Mouse (Mus musculus): ENCODE data around the gene Ddx17. TPM values are rescaled to one million over a fixed set of nuclear protein-coding genes. Genes with fewer than 3 reads are reported as not detected.
A peak's percentile ranks its signal among the peaks of the same experiment; 100 is the strongest.

The Ddx17 gene
- polyA plus RNA-seq, 1 experiment from 2014 or later = 29.8 TPM

- no peak overlapping the region for H3K9ac ChIP-seq (ENCODE audit: low read depth, low read length)
- H3K27ac ChIP-seq (ENCODE audit: low read length) = no peak overlapping the region
- peaks cover 20% of the 10 kb centered on the region for H3K36me3 ChIP-seq (ENCODE audit: control insufficient read depth, insufficient read depth, low read length)
- no peak overlapping the region for H3K4me3 ChIP-seq (ENCODE audit: low read length)
- no peak overlapping the region for H3K4me2 ChIP-seq (ENCODE audit: low read depth, low read length)
- H3K27me3 ChIP-seq (replicated peaks; ENCODE audit: control insufficient read depth, insufficient read depth, low read length) = no peaks in the 10 kb centered on the region
- no peaks in the 10 kb centered on the region for H3K4me1 ChIP-seq (ENCODE audit: control insufficient read depth, insufficient read depth, low read length)
- WGBS = 83% methylated on average over 5 of the region's 5 CpGs
- ATAC-seq = no peak
- H3K9me3 ChIP-seq (ENCODE audit: control insufficient read depth, low read length) = no peaks in the 10 kb centered on the region
Measured at GRCm38 (mm10) chr15:79525564-79525963, 21.0 kb downstream of the Ddx17 start.

- H3K9me3 ChIP-seq (ENCODE audit: control insufficient read depth, low read length) = no peaks in the 10 kb centered on the region
- no peak for ATAC-seq
- 48% methylated on average over 16 of the region's 16 CpGs for WGBS
Measured at GRCm38 (mm10) chr15:79519400-79520220, 26.9 kb downstream of the Ddx17 start.

GRCm38 (mm10) chr15:79518571-79518970 is 28.0 kb downstream of the Ddx17 start:
- H3K4me2 ChIP-seq (ENCODE audit: low read depth, low read length) = no peak overlapping the region
- no peak overlapping the region for H3K27ac ChIP-seq (ENCODE audit: low read length)
- no peaks in the 10 kb centered on the region for H3K36me3 ChIP-seq (ENCODE audit: control insufficient read depth, insufficient read depth, low read length)
- H3K4me1 ChIP-seq (ENCODE audit: control insufficient read depth, insufficient read depth, low read length) = peaks cover 30% of the 10 kb centered on the region
- ATAC-seq = no peak
- H3K4me3 ChIP-seq (ENCODE audit: low read length) = no peak overlapping the region
- WGBS = 77% methylated on average over 3 of the region's 3 CpGs
- no peak overlapping the region for H3K9ac ChIP-seq (ENCODE audit: low read depth, low read length)
- no peaks in the 10 kb centered on the region for H3K9me3 ChIP-seq (ENCODE audit: control insufficient read depth, low read length)
- H3K27me3 ChIP-seq (replicated peaks; ENCODE audit: control insufficient read depth, insufficient read depth, low read length) = peaks cover 23% of the 10 kb centered on the region

More at GRCm38 (mm10) chr15:79519400-79520220, 26.9 kb downstream of the Ddx17 start:
- Histone ChIP-seq H3K27ac (ENCODE audit: low read length) (no peak overlapping the region), H3K4me2 (ENCODE audit: low read depth, low read length) (no peak overlapping the region), H3K4me3 (ENCODE audit: low read length) (no peak overlapping the region), H3K9ac (ENCODE audit: low read depth, low read length) (no peak overlapping the region), H3K27me3 (replicated peaks; ENCODE audit: control insufficient read depth, insufficient read depth, low read length) (peaks cover 16% of the 10 kb centered on the region), H3K36me3 (ENCODE audit: control insufficient read depth, insufficient read depth, low read length) (no peaks in the 10 kb centered on the region), H3K4me1 (ENCODE audit: control insufficient read depth, insufficient read depth, low read length) (peaks cover 27% of the 10 kb centered on the region)

GRCm38 (mm10) chr15:79517710-79518109 is 28.8 kb downstream of the Ddx17 start:
- 84% methylated on average over 4 of the region's 4 CpGs for WGBS
- no peaks in the 10 kb centered on the region for H3K36me3 ChIP-seq (ENCODE audit: control insufficient read depth, insufficient read depth, low read length)
- H3K27ac ChIP-seq (ENCODE audit: low read length) = no peak overlapping the region
- H3K4me2 ChIP-seq (ENCODE audit: low read depth, low read length) = peak overlapping the region; percentile 90
- peaks cover 25% of the 10 kb centered on the region for H3K27me3 ChIP-seq (replicated peaks; ENCODE audit: control insufficient read depth, insufficient read depth, low read length)
- no peak for ATAC-seq
- H3K9ac ChIP-seq (ENCODE audit: low read depth, low read length) = no peak overlapping the region
- peak overlapping the region; percentile 72 for H3K4me3 ChIP-seq (ENCODE audit: low read length)
- no peaks in the 10 kb centered on the region for H3K9me3 ChIP-seq (ENCODE audit: control insufficient read depth, low read length)
- H3K4me1 ChIP-seq (ENCODE audit: control insufficient read depth, insufficient read depth, low read length) = peaks cover 30% of the 10 kb centered on the region

GRCm38 (mm10) chr15:79516171-79517096 is 30.1 kb downstream of the Ddx17 start, which contains the start of gene Kdelr3:
Gene Kdelr3 (plus strand): TSS chr15:79516411.
- under 1% methylated on average over 71 of the region's 71 CpGs for WGBS
- peak within 1 kb of the TSS; percentile 90 for H3K4me2 ChIP-seq (ENCODE audit: low read depth, low read length)
- peaks cover 33% of the 10 kb centered on the region for H3K4me1 ChIP-seq (ENCODE audit: control insufficient read depth, insufficient read depth, low read length)
- no peaks in the 10 kb centered on the region for H3K36me3 ChIP-seq (ENCODE audit: control insufficient read depth, insufficient read depth, low read length)
- H3K4me3 ChIP-seq (ENCODE audit: low read length) = peak within 1 kb of the TSS; percentile 72
- peak within 1 kb of the TSS; percentile 79 for H3K9ac ChIP-seq (ENCODE audit: low read depth, low read length)
- peak; percentile 82 for ATAC-seq
- no peaks in the 10 kb centered on the region for H3K9me3 ChIP-seq (ENCODE audit: control insufficient read depth, low read length)
- peak within 1 kb of the TSS; percentile 48 for H3K27ac ChIP-seq (ENCODE audit: low read length)
- peaks cover 28% of the 10 kb centered on the region for H3K27me3 ChIP-seq (replicated peaks; ENCODE audit: control insufficient read depth, insufficient read depth, low read length)

GRCm38 (mm10) chr15:79513940-79514339 is 32.6 kb downstream of the Ddx17 start:
- peaks cover 29% of the 10 kb centered on the region for H3K4me1 ChIP-seq (ENCODE audit: control insufficient read depth, insufficient read depth, low read length)
- H3K36me3 ChIP-seq (ENCODE audit: control insufficient read depth, insufficient read depth, low read length) = no peaks in the 10 kb centered on the region
- no peak for ATAC-seq
- H3K9me3 ChIP-seq (ENCODE audit: control insufficient read depth, low read length) = no peaks in the 10 kb centered on the region
- no peak overlapping the region for H3K27ac ChIP-seq (ENCODE audit: low read length)
- H3K4me2 ChIP-seq (ENCODE audit: low read depth, low read length) = no peak overlapping the region
- H3K9ac ChIP-seq (ENCODE audit: low read depth, low read length) = no peak overlapping the region
- peaks cover 45% of the 10 kb centered on the region for H3K27me3 ChIP-seq (replicated peaks; ENCODE audit: control insufficient read depth, insufficient read depth, low read length)
- H3K4me3 ChIP-seq (ENCODE audit: low read length) = no peak overlapping the region
- WGBS = 11% methylated on average over 9 of the region's 9 CpGs

GRCm38 (mm10) chr15:79511553-79512320 is 34.8 kb downstream of the Ddx17 start:
- WGBS = 4% methylated on average over 61 of the region's 61 CpGs
- Histone ChIP-seq H3K4me1 (ENCODE audit: control insufficient read depth, insufficient read depth, low read length) (peaks cover 10% of the 10 kb centered on the region), H3K27me3 (replicated peaks; ENCODE audit: control insufficient read depth, insufficient read depth, low read length) (peaks cover 54% of the 10 kb centered on the region), H3K36me3 (ENCODE audit: control insufficient read depth, insufficient read depth, low read length) (no peaks in the 10 kb centered on the region), H3K9me3 (ENCODE audit: control insufficient read depth, low read length) (no peaks in the 10 kb centered on the region), H3K27ac (ENCODE audit: low read length) (no peak overlapping the region), H3K4me3 (ENCODE audit: low read length) (peak overlapping the region; percentile 50), H3K9ac (ENCODE audit: low read depth, low read length) (peak overlapping the region; percentile 38), H3K4me2 (ENCODE audit: low read depth, low read length) (peak overlapping the region; percentile 79)
- ATAC-seq = peak; percentile 66

GRCm38 (mm10) chr15:79510425-79510824 is 36.1 kb downstream of the Ddx17 start:
- Histone ChIP-seq H3K4me2 (ENCODE audit: low read depth, low read length) (no peak overlapping the region), H3K36me3 (ENCODE audit: control insufficient read depth, insufficient read depth, low read length) (no peaks in the 10 kb centered on the region), H3K9me3 (ENCODE audit: control insufficient read depth, low read length) (no peaks in the 10 kb centered on the region), H3K27me3 (replicated peaks; ENCODE audit: control insufficient read depth, insufficient read depth, low read length) (peaks cover 56% of the 10 kb centered on the region), H3K9ac (ENCODE audit: low read depth, low read length) (no peak overlapping the region), H3K4me3 (ENCODE audit: low read length) (no peak overlapping the region), H3K4me1 (ENCODE audit: control insufficient read depth, insufficient read depth, low read length) (peaks cover 12% of the 10 kb centered on the region), H3K27ac (ENCODE audit: low read length) (no peak overlapping the region)
- 77% methylated on average over 7 of the region's 7 CpGs for WGBS
- ATAC-seq = no peak
